Mouse (Mus musculus) spleen, adult 2 months (tissue): ENCODE measurements around the gene Krt24. TPM values are rescaled to one million over a fixed set of nuclear protein-coding genes. Genes with fewer than 3 reads are reported as not detected.

Experiments used
- DNase-seq, 2 experiments: peaks; one replicate each; pipeline versions ENCODE4 v3.0.0 to v3.0.0-alpha.2; 2012 to 2021; ENCODE audit warnings: low spot score in 2 of 2, low read depth in 1 of 2
- H3K27ac ChIP-seq: fragments of 200-500 bp; 2 replicates; pipeline ENCODE4 v1.5.1; 2012; ENCODE audit warnings: low read length, inconsistent platforms; ENCODE audit not compliant: insufficient read depth
- H3K27me3 ChIP-seq: fragments of 200-500 bp; 2 replicates; pipeline ENCODE4 v1.6.1; 2012; ENCODE audit warnings: mild to moderate bottlenecking, moderate library complexity, low read length, inconsistent platforms; ENCODE audit not compliant: control insufficient read depth, insufficient read depth
- H3K36me3 ChIP-seq: fragments of 200-500 bp; 2 replicates; pipeline ENCODE4 v1.6.1; 2012; ENCODE audit warnings: mild to moderate bottlenecking, low read length, inconsistent platforms; ENCODE audit not compliant: control insufficient read depth, insufficient read depth
- H3K4me1 ChIP-seq: fragments of 200-500 bp; 2 replicates; pipeline ENCODE4 v1.6.1; 2011; ENCODE audit warnings: inconsistent platforms; ENCODE audit not compliant: control insufficient read depth, insufficient read depth, insufficient read length
- H3K4me3 ChIP-seq: fragments of 200-500 bp; 2 replicates; pipeline ENCODE4 v1.5.1; 2011; ENCODE audit warnings: mild to moderate bottlenecking, inconsistent platforms; ENCODE audit not compliant: insufficient read depth, insufficient read length; ENCODE audit errors: extremely low read depth
- CTCF ChIP-seq: fragments of 200-500 bp; IDR thresholded peaks from 2 replicates; pipeline ENCODE4 v1.5.1; 2011; ENCODE audit warnings: mild to moderate bottlenecking, inconsistent platforms; ENCODE audit not compliant: insufficient read depth, insufficient read length, insufficient replicate concordance; ENCODE audit errors: extremely low read depth
- POLR2A ChIP-seq: fragments of 200-500 bp; IDR thresholded peaks from 2 replicates; pipeline ENCODE4 v1.6.1; 2011; ENCODE audit warnings: low read depth, low read length, inconsistent platforms
- WGBS: fragments of 180-500 bp; shearing (Covaris S2); methylation state at CpG from one replicate; pipeline ENCODE4 v1.1.7; 2018; 5-methylcytosine and 5-hydroxymethylcytosine counted together
- polyA plus RNA-seq: library from polyadenylated mRNA; depleted of rRNA; stranded (reverse); fragments of >200 nt; gene quantifications from 2 replicates; pipeline ENCODE4 v1.2.3, GENCODE M21; 2012; rRNA removed

Krt24 gene
- not detected in 2 replicates for polyA plus RNA-seq

DNA sequence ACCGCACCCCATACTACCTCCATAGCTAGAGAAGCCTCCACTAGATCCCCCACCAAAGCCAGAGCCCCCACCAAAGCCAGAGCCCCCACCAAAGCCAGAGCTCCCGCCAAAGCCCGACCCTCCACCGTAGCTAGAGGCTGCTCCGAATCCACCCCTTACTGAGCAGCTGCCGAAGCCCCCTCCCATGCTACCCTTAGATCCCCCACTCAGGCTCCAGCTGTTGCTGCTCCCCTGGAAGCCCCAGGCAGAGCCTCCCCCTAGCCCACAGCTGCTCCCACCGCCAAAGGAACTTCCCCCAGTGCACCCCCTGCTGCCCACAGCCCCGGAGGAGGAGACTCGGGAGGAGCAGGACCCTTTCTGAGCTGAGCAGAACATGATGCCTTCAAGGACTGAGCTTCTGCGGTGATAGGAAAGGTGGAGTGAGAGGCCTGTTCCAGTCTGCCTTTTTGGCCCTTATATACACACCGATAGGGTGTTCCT lies at the start of gene Krt24:
Krt24 (minus strand) TSS at position 430 of the 480 bp plus-strand sequence.
- H3K27me3 ChIP-seq: no peaks in the 10 kb centered on the region; the same call in 1 of the 2 replicates
- H3K27ac ChIP-seq: no peak within 1 kb of the TSS
- no peak for DNase-seq
- TF ChIP-seq CTCF: no peak
- no peak for TF ChIP-seq POLR2A
- no peak within 1 kb of the TSS for H3K4me3 ChIP-seq
- no peaks in the 10 kb centered on the region for H3K36me3 ChIP-seq
- H3K4me1 ChIP-seq: no peaks in the 10 kb centered on the region
- 65% methylated on average over 11 of the region's 11 CpGs for WGBS

DNA sequence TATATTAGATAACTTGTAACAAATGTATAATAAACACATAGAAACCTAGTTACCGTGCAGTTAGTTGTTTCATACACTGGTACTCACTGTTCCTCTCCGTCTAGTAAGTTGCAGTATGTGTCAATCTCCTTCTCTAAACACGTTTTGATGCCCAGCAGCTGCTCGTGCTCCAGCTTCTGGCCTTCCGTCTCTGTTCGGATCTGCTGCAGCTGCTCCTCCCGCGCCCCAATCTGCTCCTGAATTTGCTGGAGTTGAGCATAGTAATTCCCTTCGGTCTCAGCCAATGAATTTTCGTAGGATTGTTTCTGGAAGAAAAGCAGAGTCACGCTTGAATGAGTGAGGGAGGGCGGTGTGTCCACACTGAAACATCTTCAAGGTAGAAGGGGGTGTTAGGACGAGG lies 48.4 kb upstream of the Krt24 start:
- no peaks in the 10 kb centered on the region for H3K4me1 ChIP-seq
- no peak for DNase-seq
- no peak overlapping the region for H3K27ac ChIP-seq
- 79% methylated on average over 13 of the region's 13 CpGs for WGBS
- H3K27me3 ChIP-seq: no peaks in the 10 kb centered on the region
- TF ChIP-seq CTCF (no peak), POLR2A (no peak)
- no peaks in the 10 kb centered on the region for H3K36me3 ChIP-seq
- H3K4me3 ChIP-seq: no peak overlapping the region

GRCm38 (mm10) chr11:99329655-99330054 lies 44.6 kb upstream of the Krt24 start:
- no peak for DNase-seq
- Histone ChIP-seq H3K4me1 (no peaks in the 10 kb centered on the region), H3K27me3 (no peaks in the 10 kb centered on the region), H3K36me3 (no peaks in the 10 kb centered on the region), H3K27ac (no peak overlapping the region), H3K4me3 (no peak overlapping the region)
- WGBS: 75% methylated on average over 2 of the region's 2 CpGs
- TF ChIP-seq POLR2A: no peak
- TF ChIP-seq CTCF: no peak

DNA sequence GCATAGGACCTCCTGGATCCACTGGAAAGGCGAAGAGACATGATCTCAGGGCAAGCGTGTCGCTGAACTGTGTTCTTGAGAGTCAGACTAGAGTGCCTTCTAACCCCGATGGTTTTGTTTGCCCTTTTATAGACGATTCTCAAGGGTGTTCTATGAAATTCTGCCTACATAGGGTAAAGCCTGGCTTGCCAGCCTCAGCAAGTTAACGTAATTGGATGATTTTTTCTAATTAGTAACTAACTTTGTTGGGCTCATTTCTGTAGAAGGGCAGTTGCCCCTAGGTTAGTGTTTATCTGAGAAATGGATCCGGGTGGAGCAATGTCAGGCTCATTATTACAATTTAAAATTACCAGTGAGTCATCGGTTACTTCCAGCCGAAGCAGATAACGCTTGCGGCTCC lies 37.8 kb upstream of the Krt24 start, which contains the start of gene Krt25:
Krt25 (minus strand) TSS at position 101 of the 400 bp plus-strand sequence.
- Histone ChIP-seq H3K27me3 (no peaks in the 10 kb centered on the region), H3K4me1 (no peaks in the 10 kb centered on the region), H3K27ac (no peak within 1 kb of the TSS), H3K36me3 (no peaks in the 10 kb centered on the region), H3K4me3 (no peak within 1 kb of the TSS)
- 89% methylated on average over 11 of the region's 11 CpGs for WGBS
- no peak for DNase-seq
- TF ChIP-seq CTCF (no peak), POLR2A (no peak)

DNA sequence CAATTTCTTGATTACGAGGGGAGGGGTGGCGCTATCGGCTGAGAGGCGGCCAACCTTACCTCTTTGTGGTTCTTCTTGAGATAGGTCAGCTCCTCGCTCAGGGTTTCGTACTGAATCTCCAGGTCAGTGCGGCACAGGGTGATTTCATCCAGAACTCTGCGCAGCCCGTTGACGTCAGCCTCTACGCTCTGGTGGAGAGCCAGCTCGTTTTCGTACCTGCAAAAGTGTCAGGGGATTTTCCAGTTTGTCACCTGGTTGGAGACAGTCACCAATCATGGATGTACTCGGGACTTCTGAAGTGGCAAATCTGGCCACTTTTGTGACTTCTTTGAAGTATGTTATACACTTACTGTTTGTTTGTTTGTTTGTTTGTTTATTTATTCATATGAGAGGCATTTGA lies 36.0 kb upstream of the Krt24 start:
- Histone ChIP-seq H3K27me3 (no peaks in the 10 kb centered on the region), H3K27ac (no peak overlapping the region), H3K4me3 (no peak overlapping the region), H3K36me3 (no peaks in the 10 kb centered on the region), H3K4me1 (no peaks in the 10 kb centered on the region)
- no peak for DNase-seq
- WGBS: 89% methylated on average over 14 of the region's 14 CpGs
- no peak for TF ChIP-seq CTCF
- no peak for TF ChIP-seq POLR2A

- TF ChIP-seq CTCF (no peak), POLR2A (no peak)
- Histone ChIP-seq H3K4me3 (no peak overlapping the region), H3K27me3 (no peaks in the 10 kb centered on the region), H3K27ac (no peak overlapping the region), H3K4me1 (no peaks in the 10 kb centered on the region), H3K36me3 (no peaks in the 10 kb centered on the region)
- DNase-seq: no peak
- WGBS: 77% methylated on average over 9 of the region's 9 CpGs
Observed at GRCm38 (mm10) chr11:99319127-99319526, 34.1 kb upstream of the Krt24 start.

DNA sequence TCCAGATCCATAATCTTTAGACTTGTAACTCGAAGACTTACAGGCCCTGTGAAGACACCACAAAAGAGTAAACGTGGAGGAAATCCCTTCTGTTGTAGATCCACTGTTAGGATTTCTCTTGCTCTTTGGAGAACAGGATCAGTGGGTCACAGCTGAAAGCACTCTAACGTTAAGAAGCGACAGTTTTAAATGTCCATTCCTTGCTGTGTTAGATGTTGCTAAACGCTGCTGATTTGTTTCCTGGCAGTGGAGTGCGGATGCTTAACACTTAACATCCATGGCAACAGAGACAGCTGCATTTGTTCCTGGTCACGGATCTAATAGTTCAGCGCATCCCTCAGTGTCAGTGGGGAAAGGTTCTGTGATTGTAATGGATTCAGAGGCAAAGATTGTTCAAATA lies 31.5 kb upstream of the Krt24 start:
- Histone ChIP-seq H3K36me3 (no peaks in the 10 kb centered on the region), H3K4me3 (no peak overlapping the region), H3K4me1 (no peaks in the 10 kb centered on the region), H3K27me3 (no peaks in the 10 kb centered on the region), H3K27ac (no peak overlapping the region)
- no peak for DNase-seq
- WGBS: 81% methylated on average over 8 of the region's 8 CpGs
- TF ChIP-seq POLR2A (no peak), CTCF (no peak)
